Mouse (Mus musculus) ES-Bruce4 (cell line): Measurements from ENCODE around the gene Zbtb12. TPM values are rescaled to one million over a fixed set of nuclear protein-coding genes. Genes with fewer than 3 reads are reported as not detected.
"Not testable (repeated sequence)": the region's sequence is repeated elsewhere in the genome, so short reads cannot be mapped to it uniquely, and the experiment has no call there.

Experiments used
- H3K27ac ChIP-seq: 2 replicates; pipeline ENCODE4 v1.5.1; 2012; ENCODE audit warnings: low read length, inconsistent platforms; ENCODE audit not compliant: insufficient read depth
- H3K27me3 ChIP-seq: 2 replicates; pipeline ENCODE4 v1.6.1; 2012; ENCODE audit warnings: mild to moderate bottlenecking, low read length, inconsistent platforms; ENCODE audit not compliant: control insufficient read depth, poor library complexity, insufficient read depth, severe bottlenecking
- H3K36me3 ChIP-seq: 2 replicates; pipeline ENCODE4 v1.6.1; 2012; ENCODE audit warnings: inconsistent platforms, mild to moderate bottlenecking, low read length, moderate library complexity; ENCODE audit not compliant: control insufficient read depth, poor library complexity, insufficient read depth, severe bottlenecking
- H3K4me1 ChIP-seq: one replicate; pipeline ENCODE4 v1.8.1; 2011; ENCODE audit warnings: low read length; ENCODE audit not compliant: control insufficient read depth, insufficient read depth
- H3K4me3 ChIP-seq: 2 replicates; pipeline ENCODE4 v1.5.1; 2011; ENCODE audit warnings: low read depth, mild to moderate bottlenecking, low read length
- H3K9ac ChIP-seq: 2 replicates; pipeline ENCODE4 v1.6.1; 2012; ENCODE audit warnings: low read depth, mild to moderate bottlenecking, inconsistent platforms; ENCODE audit not compliant: poor library complexity, severe bottlenecking
- H3K9me3 ChIP-seq: replicated peaks from 2 replicates; pipeline ENCODE4 v1.6.1; 2012; ENCODE audit warnings: mild to moderate bottlenecking, low read length, inconsistent platforms; ENCODE audit not compliant: control insufficient read depth, poor library complexity, insufficient read depth, severe bottlenecking
- CTCF ChIP-seq: IDR thresholded peaks from one replicate; pipeline ENCODE4 v1.8.1; 2011; ENCODE audit warnings: low read depth, low read length
- EP300 ChIP-seq: IDR thresholded peaks from 2 replicates; pipeline ENCODE4 v1.6.1; 2011; ENCODE audit warnings: low read depth, low read length; ENCODE audit not compliant: insufficient read depth
- POLR2A ChIP-seq: IDR thresholded peaks from one replicate; pipeline ENCODE4 v1.8.1; 2011; ENCODE audit warnings: low read length; ENCODE audit not compliant: insufficient read depth
- polyA plus RNA-seq: library from polyadenylated mRNA; stranded (reverse); fragments of >200 nt; gene quantifications from 2 replicates; pipeline ENCODE4 v1.2.4, GENCODE M21; 2011; ENCODE audit warnings: low read depth; ENCODE audit not compliant: missing spikeins, insufficient read depth, insufficient read length

The Zbtb12 gene
- polyA plus RNA-seq, 1 experiment: 22.8 TPM

GRCm38 (mm10) chr17:34898706-34899052 is 19.4 kb downstream of the Zbtb12 start:
- H3K4me3 ChIP-seq: peak overlapping the region; percentile 96
- no peaks in the 10 kb centered on the region for H3K9me3 ChIP-seq
- no peaks in the 10 kb centered on the region for H3K36me3 ChIP-seq
- H3K27ac ChIP-seq: no peak overlapping the region
- H3K4me1 ChIP-seq: no peaks in the 10 kb centered on the region
- no peak for TF ChIP-seq POLR2A
- TF ChIP-seq EP300: no peak
- no peak for TF ChIP-seq CTCF
- no peaks in the 10 kb centered on the region for H3K27me3 ChIP-seq
- peak overlapping the region; percentile 94 for H3K9ac ChIP-seq

- TF ChIP-seq EP300: no peak
- TF ChIP-seq CTCF: no peak
- no peak for TF ChIP-seq POLR2A
- Histone ChIP-seq H3K27me3 (no peaks in the 10 kb centered on the region), H3K9ac (peak overlapping the region; percentile 94), H3K4me1 (no peaks in the 10 kb centered on the region), H3K36me3 (no peaks in the 10 kb centered on the region), H3K27ac (no peak overlapping the region), H3K4me3 (peak overlapping the region; percentile 56), H3K9me3 (no peaks in the 10 kb centered on the region)
These were observed 20.0 kb downstream of the Zbtb12 start for GRCm38 (mm10) chr17:34899053-34899889.

- no peaks in the 10 kb centered on the region for H3K4me1 ChIP-seq
These were observed 20.6 kb downstream of the Zbtb12 start for GRCm38 (mm10) chr17:34899890-34900243.

GRCm38 (mm10) chr17:34900826-34901225 is 21.5 kb downstream of the Zbtb12 start:
- H3K4me1 ChIP-seq, H3K9me3 ChIP-seq, H3K27me3 ChIP-seq, H3K9ac ChIP-seq, H3K36me3 ChIP-seq, H3K27ac ChIP-seq, H3K4me3 ChIP-seq: not testable (repeated sequence)

More at GRCm38 (mm10) chr17:34899890-34900243, 20.6 kb downstream of the Zbtb12 start:
- Histone ChIP-seq H3K36me3 (no peaks in the 10 kb centered on the region), H3K27ac (no peak overlapping the region), H3K4me3 (peak overlapping the region; percentile 56), H3K9me3 (no peaks in the 10 kb centered on the region), H3K9ac (peak overlapping the region; percentile 94), H3K27me3 (no peaks in the 10 kb centered on the region)
- no peak for TF ChIP-seq POLR2A
- no peak for TF ChIP-seq EP300
- no peak for TF ChIP-seq CTCF

GRCm38 (mm10) chr17:34901948-34902347 is 22.7 kb downstream of the Zbtb12 start:
- not testable (repeated sequence) for H3K27me3 ChIP-seq, H3K36me3 ChIP-seq, H3K4me1 ChIP-seq, H3K9me3 ChIP-seq, H3K9ac ChIP-seq, H3K4me3 ChIP-seq
- H3K27ac ChIP-seq: peak overlapping the region; percentile 62; the same call in 1 of the 2 replicates

GRCm38 (mm10) chr17:34902895-34903294 is 23.6 kb downstream of the Zbtb12 start:
- Histone ChIP-seq H3K4me3 (no peak overlapping the region), H3K9ac (no peak overlapping the region), H3K27ac (peak overlapping the region; percentile 62), H3K9me3 (no peaks in the 10 kb centered on the region), H3K4me1 (no peaks in the 10 kb centered on the region), H3K36me3 (peaks cover 4% of the 10 kb centered on the region; the same call in 1 of the 2 replicates), H3K27me3 (no peaks in the 10 kb centered on the region)
- TF ChIP-seq CTCF (no peak), EP300 (peak; percentile 71; the same call in 1 of the 2 replicates), POLR2A (no peak)
